Mouse (Mus musculus): ENCODE measurements at regions not wholly inside any gene's neighbourhood (a gene's known extent, or its start where the extent isn't known, plus 50 kb on each side); places are given as distances from the start of the nearest gene placed in this dataset.

DNA sequence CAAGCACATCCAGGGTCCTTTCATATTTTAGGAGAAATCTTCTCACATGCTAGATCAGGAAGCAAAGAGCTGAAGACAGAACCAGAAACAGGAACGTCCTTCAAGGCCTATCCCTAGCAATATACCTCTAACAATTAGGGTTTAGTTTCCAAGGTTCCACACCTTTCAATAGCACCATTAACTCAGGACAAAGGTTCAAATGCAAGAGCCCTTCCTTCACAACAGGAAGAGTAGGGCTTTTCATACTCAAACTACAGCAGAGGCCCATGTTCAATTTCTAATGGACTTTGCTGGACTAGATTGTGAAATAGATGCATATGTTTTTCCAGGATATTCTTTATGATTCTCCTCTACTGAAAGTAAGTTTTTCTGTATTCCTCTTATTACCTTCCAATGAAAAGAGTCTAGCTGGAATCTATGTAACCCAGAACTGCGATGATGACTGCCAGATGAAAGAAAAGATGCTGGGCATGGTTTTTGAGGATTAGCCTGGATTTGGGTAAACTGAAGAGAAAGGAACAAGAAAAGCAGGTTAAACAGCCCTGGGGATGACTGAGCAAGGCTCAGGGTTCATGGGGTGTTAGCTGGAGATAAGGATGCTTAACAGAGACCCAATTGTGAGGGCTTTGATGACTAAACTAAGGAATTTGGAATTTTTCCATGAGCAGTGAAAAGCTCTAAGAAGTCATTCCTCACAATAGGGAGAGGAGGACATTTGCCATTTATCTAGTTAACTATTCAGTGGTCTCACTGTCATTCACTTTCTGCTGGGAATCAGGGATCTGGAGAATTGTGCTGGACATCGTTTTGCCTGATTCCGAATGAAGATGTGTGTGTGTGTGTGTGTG is 215.9 kb downstream of the Klf6 start:
- 88% methylated on average over 4 of the region's 4 CpGs for WGBS
- Histone ChIP-seq H3K27ac (ENCODE audit: insufficient read depth, low read depth, low read length) (no peak overlapping the region), H3K4me3 (ENCODE audit: insufficient read depth, low read depth, low read length) (no peak overlapping the region), H3K4me1 (ENCODE audit: control insufficient read depth, insufficient read depth, low read length) (no peaks in the 10 kb centered on the region)
- TF ChIP-seq CTCF (IDR thresholded peaks at IDR 0.05; ENCODE audit: insufficient read depth, low read depth, low read length) (no peak), POLR2A (IDR thresholded peaks at IDR 0.05; ENCODE audit: insufficient read depth, low read depth, low read length) (no peak)

DNA sequence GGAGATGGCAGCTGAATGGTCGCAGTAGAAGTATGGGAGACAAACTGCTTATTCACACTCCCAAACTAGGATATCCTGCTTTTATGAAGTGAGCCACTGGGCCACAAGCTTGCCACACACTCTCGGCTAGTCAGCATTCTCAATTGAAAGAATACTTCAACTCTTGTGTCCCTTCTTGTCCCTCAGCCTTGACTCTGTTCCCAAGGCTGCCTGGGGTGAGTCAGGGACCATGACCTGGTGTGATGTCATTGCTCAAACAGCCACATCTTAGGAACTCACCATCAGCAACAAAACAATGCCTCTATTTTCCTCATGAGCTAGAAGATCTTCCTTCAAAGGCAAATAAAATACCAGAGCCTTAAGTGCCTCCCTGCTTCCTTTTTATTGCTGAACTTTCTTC is 224.6 kb downstream of the Klf6 start:
- Histone ChIP-seq H3K4me1 (ENCODE audit: control insufficient read depth, insufficient read depth, low read length) (no peaks in the 10 kb centered on the region), H3K27ac (ENCODE audit: insufficient read depth, low read depth, low read length) (no peak overlapping the region), H3K4me3 (ENCODE audit: insufficient read depth, low read depth, low read length) (no peak overlapping the region)
- TF ChIP-seq POLR2A (IDR thresholded peaks at IDR 0.05; ENCODE audit: insufficient read depth, low read depth, low read length), result no peak
- TF ChIP-seq CTCF (IDR thresholded peaks at IDR 0.05; ENCODE audit: insufficient read depth, low read depth, low read length), result no peak
- WGBS, result 81% methylated on average over 2 of the region's 2 CpGs

DNA sequence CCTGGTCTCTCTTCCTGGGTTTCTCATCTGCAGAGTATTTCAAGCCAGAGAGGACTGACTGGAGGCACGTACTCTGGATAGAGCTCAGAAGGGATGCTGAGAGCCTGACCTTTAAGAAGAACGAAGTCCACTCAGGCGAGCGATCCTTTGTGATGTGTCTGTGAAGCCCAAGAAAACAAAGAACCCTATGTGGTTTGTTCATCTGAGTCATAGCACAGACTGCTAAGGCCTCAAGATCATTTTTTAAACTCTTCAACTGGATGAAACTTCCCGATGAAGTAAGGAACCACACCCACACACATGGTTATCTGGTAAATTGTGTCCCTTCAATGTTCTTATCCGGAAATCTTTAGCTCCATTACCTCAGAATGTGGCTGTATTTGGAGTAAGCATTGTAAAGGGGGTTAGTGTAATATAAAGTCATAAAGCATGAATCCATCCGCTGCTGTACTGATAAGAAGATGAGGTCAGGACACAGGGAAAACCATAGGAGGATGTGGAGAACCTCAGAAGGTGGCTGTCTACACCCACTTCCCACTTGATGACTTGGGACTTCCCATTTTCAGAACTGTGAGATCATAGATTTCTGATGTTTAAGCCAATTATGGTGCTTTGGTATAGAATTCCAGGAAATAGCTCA is 247.9 kb downstream of the Klf6 start:
- H3K4me1 ChIP-seq (ENCODE audit: control insufficient read depth, insufficient read depth, low read length), result no peaks in the 10 kb centered on the region

DNA sequence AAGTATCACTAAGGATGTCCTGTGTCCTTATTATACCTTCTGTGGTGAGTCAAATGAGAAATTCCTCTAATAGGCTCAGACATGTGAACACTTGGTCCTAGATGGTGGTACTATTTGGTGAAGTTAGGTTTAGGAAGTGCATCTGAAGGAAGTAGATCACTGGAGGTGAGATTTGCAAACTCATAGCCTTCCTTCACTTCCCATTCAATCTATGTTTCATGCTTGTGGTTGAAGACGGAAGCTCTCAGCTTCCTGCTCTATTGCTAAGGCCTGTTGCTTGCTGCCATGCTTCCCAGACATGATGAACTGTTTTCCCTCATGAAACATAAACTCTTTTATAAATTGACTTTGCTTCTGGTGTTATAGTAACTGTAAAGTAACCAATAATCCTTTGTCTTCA is 258.4 kb downstream of the Klf6 start:
- Histone ChIP-seq H3K4me3 (ENCODE audit: insufficient read depth, low read depth, low read length) (no peak overlapping the region), H3K27ac (ENCODE audit: insufficient read depth, low read depth, low read length) (no peak overlapping the region), H3K4me1 (ENCODE audit: control insufficient read depth, insufficient read depth, low read length) (no peaks in the 10 kb centered on the region)
- TF ChIP-seq CTCF (IDR thresholded peaks at IDR 0.05; ENCODE audit: insufficient read depth, low read depth, low read length), result no peak
- no peak for TF ChIP-seq POLR2A (IDR thresholded peaks at IDR 0.05; ENCODE audit: insufficient read depth, low read depth, low read length)
- WGBS, result 100% methylated on average over 1 of the region's 1 CpGs

More for the DNA sequence above, 247.9 kb downstream of the Klf6 start:
- WGBS, result 87% methylated on average over 7 of the region's 7 CpGs
- TF ChIP-seq POLR2A (IDR thresholded peaks at IDR 0.05; ENCODE audit: insufficient read depth, low read depth, low read length) (no peak), CTCF (IDR thresholded peaks at IDR 0.05; ENCODE audit: insufficient read depth, low read depth, low read length) (no peak)
- H3K4me3 ChIP-seq (ENCODE audit: insufficient read depth, low read depth, low read length), result no peak overlapping the region
- H3K27ac ChIP-seq (ENCODE audit: insufficient read depth, low read depth, low read length), result no peak overlapping the region

DNA sequence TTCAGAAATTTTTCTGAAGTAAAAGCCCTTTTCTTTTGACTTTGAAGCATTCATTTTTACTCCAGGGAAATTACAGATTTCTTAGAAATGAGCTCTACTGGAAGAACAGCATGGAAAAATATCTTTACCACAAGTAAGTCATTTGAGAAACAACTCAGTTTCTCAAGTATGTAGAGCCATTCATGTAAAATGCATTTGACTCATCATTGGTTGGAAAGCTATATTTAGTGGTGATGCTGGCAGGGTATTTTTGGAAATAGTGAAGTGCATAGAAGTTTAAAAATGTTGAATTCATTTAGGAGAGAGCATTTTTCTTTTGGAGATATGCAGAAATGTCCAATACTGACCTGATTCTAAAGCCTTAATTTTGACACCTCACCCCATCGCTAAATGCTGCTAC is 266.0 kb downstream of the Klf6 start:
- 76% methylated on average over 1 of the region's 1 CpGs for WGBS
- Histone ChIP-seq H3K27ac (ENCODE audit: insufficient read depth, low read depth, low read length) (no peak overlapping the region), H3K4me3 (ENCODE audit: insufficient read depth, low read depth, low read length) (no peak overlapping the region), H3K4me1 (ENCODE audit: control insufficient read depth, insufficient read depth, low read length) (no peaks in the 10 kb centered on the region)
- TF ChIP-seq POLR2A (IDR thresholded peaks at IDR 0.05; ENCODE audit: insufficient read depth, low read depth, low read length) (no peak), CTCF (IDR thresholded peaks at IDR 0.05; ENCODE audit: insufficient read depth, low read depth, low read length) (no peak)

DNA sequence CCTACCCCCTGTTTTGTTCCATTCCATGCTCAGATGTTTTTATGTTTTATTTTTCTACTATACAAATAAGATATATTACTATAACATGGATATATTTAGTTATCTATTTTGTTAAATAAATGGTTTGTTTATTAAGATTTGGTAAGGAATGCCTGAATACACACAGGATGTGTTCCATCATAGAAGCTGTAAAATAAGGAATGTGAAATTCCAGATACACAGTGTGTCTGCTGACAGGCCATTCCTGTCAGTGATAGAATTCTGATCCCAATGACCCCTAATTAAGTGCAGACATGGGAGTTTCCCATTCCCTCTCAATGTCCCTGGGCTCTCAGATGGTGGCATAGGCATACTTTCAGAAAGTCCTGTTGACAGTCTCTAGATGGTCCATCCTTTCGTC is 267.6 kb downstream of the Klf6 start:
- no peak for TF ChIP-seq POLR2A (IDR thresholded peaks at IDR 0.05; ENCODE audit: insufficient read depth, low read depth, low read length)
- TF ChIP-seq CTCF (IDR thresholded peaks at IDR 0.05; ENCODE audit: insufficient read depth, low read depth, low read length), result no peak
- H3K4me3 ChIP-seq (ENCODE audit: insufficient read depth, low read depth, low read length), result no peak overlapping the region
- H3K27ac ChIP-seq (ENCODE audit: insufficient read depth, low read depth, low read length), result no peak overlapping the region
- no peaks in the 10 kb centered on the region for H3K4me1 ChIP-seq (ENCODE audit: control insufficient read depth, insufficient read depth, low read length)
- WGBS, result 93% methylated on average over 1 of the region's 1 CpGs

DNA sequence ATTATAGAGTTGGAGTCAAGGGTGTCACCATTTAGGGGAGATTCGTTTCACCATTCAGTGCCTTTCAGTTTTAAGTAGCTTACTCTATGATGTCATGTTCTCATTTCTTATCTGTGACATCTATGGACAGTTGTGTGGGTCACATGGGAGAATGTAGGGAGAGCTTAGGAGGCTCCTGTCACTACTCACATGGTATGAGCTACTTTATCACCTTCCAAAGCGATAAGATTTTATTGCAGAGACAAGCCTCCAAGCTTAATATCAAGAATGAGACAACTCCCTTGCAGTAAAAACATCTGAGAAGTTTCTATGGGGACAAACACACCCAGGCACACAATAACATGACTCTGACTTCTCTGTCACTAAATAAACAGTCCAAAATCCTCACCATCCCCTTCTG is 270.1 kb downstream of the Klf6 start:
- Histone ChIP-seq H3K4me3 (ENCODE audit: insufficient read depth, low read depth, low read length) (no peak overlapping the region), H3K27ac (ENCODE audit: insufficient read depth, low read depth, low read length) (no peak overlapping the region), H3K4me1 (ENCODE audit: control insufficient read depth, insufficient read depth, low read length) (no peaks in the 10 kb centered on the region)
- no peak for TF ChIP-seq CTCF (IDR thresholded peaks at IDR 0.05; ENCODE audit: insufficient read depth, low read depth, low read length)
- no peak for TF ChIP-seq POLR2A (IDR thresholded peaks at IDR 0.05; ENCODE audit: insufficient read depth, low read depth, low read length)
- WGBS, result 88% methylated on average over 2 of the region's 2 CpGs

DNA sequence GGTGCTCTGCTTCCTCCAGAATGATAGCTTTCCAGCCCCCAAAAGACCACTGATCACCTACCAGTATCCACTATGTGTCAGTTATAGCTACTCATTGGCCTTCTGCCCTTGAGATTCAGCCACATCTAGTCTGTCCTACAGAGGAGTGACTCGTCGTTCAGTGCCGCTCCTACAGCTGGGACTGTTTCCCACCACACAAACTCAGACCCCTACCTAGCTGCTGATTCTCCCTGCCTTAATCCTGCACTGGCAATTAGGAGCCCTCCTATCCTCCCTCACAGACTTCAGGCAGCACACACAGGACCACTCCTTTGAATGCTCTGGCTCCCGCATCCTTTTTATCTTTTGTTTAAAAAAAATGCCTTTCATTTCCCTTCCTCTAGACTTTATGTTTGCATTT is 275.9 kb downstream of the Klf6 start:
- TF ChIP-seq CTCF (IDR thresholded peaks at IDR 0.05; ENCODE audit: insufficient read depth, low read depth, low read length) (no peak), POLR2A (IDR thresholded peaks at IDR 0.05; ENCODE audit: insufficient read depth, low read depth, low read length) (no peak)

DNA sequence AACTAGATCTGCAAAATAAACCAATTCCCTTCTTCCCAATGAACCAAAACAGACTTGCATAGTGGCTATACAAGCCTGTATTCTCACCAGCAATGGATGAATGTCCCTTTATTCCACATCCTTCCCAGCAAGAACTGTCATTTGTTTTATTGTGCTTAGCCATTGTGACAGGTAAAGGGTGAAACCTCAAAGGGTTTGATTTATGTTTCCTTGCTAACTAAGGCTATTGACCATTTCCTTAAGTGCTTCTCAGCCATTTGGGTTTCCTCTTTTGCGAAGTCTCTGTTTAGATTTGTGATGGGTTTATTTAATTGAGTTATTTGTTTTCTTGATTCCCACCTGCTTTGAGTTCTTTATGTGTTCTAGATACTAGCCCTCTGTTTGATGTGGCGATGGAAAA is 281.5 kb downstream of the Klf6 start:
- H3K4me3 ChIP-seq (ENCODE audit: insufficient read depth, low read depth, low read length), result no peak overlapping the region
- TF ChIP-seq CTCF (IDR thresholded peaks at IDR 0.05; ENCODE audit: insufficient read depth, low read depth, low read length), result no peak
- TF ChIP-seq POLR2A (IDR thresholded peaks at IDR 0.05; ENCODE audit: insufficient read depth, low read depth, low read length), result no peak
- 91% methylated on average over 2 of the region's 2 CpGs for WGBS
- no peak overlapping the region for H3K27ac ChIP-seq (ENCODE audit: insufficient read depth, low read depth, low read length)
- H3K4me1 ChIP-seq (ENCODE audit: control insufficient read depth, insufficient read depth, low read length), result no peaks in the 10 kb centered on the region

More for the DNA sequence above, 275.9 kb downstream of the Klf6 start:
- H3K27ac ChIP-seq (ENCODE audit: insufficient read depth, low read depth, low read length), result no peak overlapping the region
- no peak overlapping the region for H3K4me3 ChIP-seq (ENCODE audit: insufficient read depth, low read depth, low read length)
- WGBS, result 36% methylated on average over 4 of the region's 4 CpGs
- H3K4me1 ChIP-seq (ENCODE audit: control insufficient read depth, insufficient read depth, low read length), result no peaks in the 10 kb centered on the region
